Mouse (Mus musculus) A20 (cell line): Measurements from ENCODE around the gene 4930568D16Rik.
A peak's percentile ranks its signal among the peaks of the same experiment; 100 is the strongest.

Source experiments
- DNase-seq: peaks from one replicate; pipeline ENCODE4 v3.0.0-alpha.2; 2011; ENCODE audit warnings: low read depth, low spot score

4930568D16Rik gene

GRCm38 (mm10) chr2:35345984-35346383 is 21.5 kb downstream of the 4930568D16Rik start:
- DNase-seq = no peak

- DNase-seq = no peak
Measured at GRCm38 (mm10) chr2:35342605-35343004, 24.9 kb downstream of the 4930568D16Rik start.

GRCm38 (mm10) chr2:35338707-35339106 is 28.8 kb downstream of the 4930568D16Rik start:
- no peak for DNase-seq

GRCm38 (mm10) chr2:35338036-35338435 is 29.5 kb downstream of the 4930568D16Rik start:
- no peak for DNase-seq

GRCm38 (mm10) chr2:35337419-35337818 is 30.1 kb downstream of the 4930568D16Rik start:
- no peak for DNase-seq

- peak; percentile 97 for DNase-seq
Measured at GRCm38 (mm10) chr2:35336388-35337280, 30.9 kb downstream of the 4930568D16Rik start, which contains the start of gene Stom. Gene Stom, minus strand, starts transcription at chr2:35336976.

- no peak for DNase-seq
Measured at GRCm38 (mm10) chr2:35335620-35336019, 31.9 kb downstream of the 4930568D16Rik start.

- DNase-seq = no peak
Measured at GRCm38 (mm10) chr2:35333670-35334069, 33.9 kb downstream of the 4930568D16Rik start.

GRCm38 (mm10) chr2:35331205-35331604 is 36.3 kb downstream of the 4930568D16Rik start:
- DNase-seq = no peak

- DNase-seq = no peak
Measured at GRCm38 (mm10) chr2:35329061-35329460, 38.5 kb downstream of the 4930568D16Rik start.

GRCm38 (mm10) chr2:35328064-35328792 is 39.3 kb downstream of the 4930568D16Rik start:
- DNase-seq = no peak

GRCm38 (mm10) chr2:35327583-35327982 is 39.9 kb downstream of the 4930568D16Rik start:
- no peak for DNase-seq

- no peak for DNase-seq
Measured at GRCm38 (mm10) chr2:35326931-35327330, 40.6 kb downstream of the 4930568D16Rik start.

GRCm38 (mm10) chr2:35325930-35326329 is 41.6 kb downstream of the 4930568D16Rik start:
- DNase-seq = no peak

- no peak for DNase-seq
Measured at GRCm38 (mm10) chr2:35322404-35323164, 44.9 kb downstream of the 4930568D16Rik start.

- no peak for DNase-seq
Measured at GRCm38 (mm10) chr2:35320399-35320798, 47.1 kb downstream of the 4930568D16Rik start.

- DNase-seq = no peak
Measured at GRCm38 (mm10) chr2:35318405-35318804, 49.1 kb downstream of the 4930568D16Rik start.

- no peak for DNase-seq
Measured at GRCm38 (mm10) chr2:35317604-35318003, 49.9 kb downstream of the 4930568D16Rik start.

GRCm38 (mm10) chr2:35314300-35314699 is 53.2 kb downstream of the 4930568D16Rik start:
- no peak for DNase-seq

- DNase-seq = no peak
Measured at GRCm38 (mm10) chr2:35309906-35310493, 57.5 kb downstream of the 4930568D16Rik start.

GRCm38 (mm10) chr2:35308166-35308565 is 59.4 kb downstream of the 4930568D16Rik start:
- no peak for DNase-seq
